Mouse (Mus musculus) MEL (cell line): ENCODE results near the gene Ms4a8a. TPM values are rescaled to one million over a fixed set of nuclear protein-coding genes. Genes with fewer than 3 reads are reported as not detected.

Experiments used
- DNase-seq: peaks from one replicate; pipeline ENCODE4 v3.0.0; 2011; ENCODE audit warnings: low read depth, low spot score
- H3K27ac ChIP-seq: 2 replicates; pipeline ENCODE4 v1.5.1; 2012; ENCODE audit warnings: low read depth, mild to moderate bottlenecking, control low read depth, low read length, moderate library complexity; ENCODE audit not compliant: control insufficient read depth
- H3K27me3 ChIP-seq, 2 experiments: fragments of 150-350 bp in 1 of 2; sonication (generic) in 1 of 2; 2 replicates each; pipeline ENCODE4 v1.6.1; 2012; ENCODE audit warnings: low read length in 2 of 2, mild to moderate bottlenecking in 2 of 2, improper control_type of control experiment in 1 of 2, moderate library complexity in 1 of 2; ENCODE audit not compliant: insufficient read depth in 2 of 2, control insufficient read depth in 1 of 2
- H3K36me3 ChIP-seq, 2 experiments: 2 replicates each; pipeline ENCODE4 v1.6.1; 2012 to 2014; ENCODE audit warnings: low read length in 2 of 2, improper control_type of control experiment in 1 of 2, inconsistent platforms in 1 of 2, mild to moderate bottlenecking in 1 of 2; ENCODE audit not compliant: insufficient read depth in 2 of 2, control insufficient read depth in 1 of 2
- H3K4me1 ChIP-seq, 2 experiments: fragments of 150-350 bp in 1 of 2; sonication (generic) in 1 of 2; 2 replicates each; pipeline ENCODE4 v1.6.1; 2012; ENCODE audit warnings: low read length in 2 of 2, improper control_type of control experiment in 1 of 2, mild to moderate bottlenecking in 1 of 2; ENCODE audit not compliant: insufficient read depth in 2 of 2, control insufficient read depth in 1 of 2
- H3K4me3 ChIP-seq, 2 experiments: fragments of 150-350 bp in 1 of 2; sonication (generic) in 1 of 2; 2 replicates each; pipeline ENCODE4 v1.5.1; 2012; ENCODE audit warnings: low read depth in 2 of 2, low read length in 2 of 2, mild to moderate bottlenecking in 2 of 2, moderate library complexity in 2 of 2, control low read depth in 1 of 2, improper control_type of control experiment in 1 of 2; ENCODE audit not compliant: control insufficient read depth in 1 of 2, insufficient read depth in 1 of 2
- H3K79me2 ChIP-seq: 2 replicates; pipeline ENCODE4 v1.6.1; 2012; ENCODE audit warnings: mild to moderate bottlenecking, low read length, moderate library complexity; ENCODE audit not compliant: control insufficient read depth, poor library complexity, insufficient read depth
- H3K9ac ChIP-seq: 2 replicates; pipeline ENCODE4 v1.6.1; 2012; ENCODE audit warnings: low read depth, mild to moderate bottlenecking, control low read depth, low read length, moderate library complexity; ENCODE audit not compliant: control insufficient read depth, poor library complexity, severe bottlenecking
- H3K9me3 ChIP-seq: fragments of 150-350 bp; sonication (generic); replicated peaks from 2 replicates; pipeline ENCODE4 v1.6.1; 2012; ENCODE audit warnings: mild to moderate bottlenecking, low read length, improper control_type of control experiment, moderate library complexity; ENCODE audit not compliant: insufficient read depth
- CHD2 ChIP-seq: IDR thresholded peaks from 2 replicates; pipeline ENCODE4 v1.6.1; 2011; ENCODE audit warnings: low read length, improper control_type of control experiment
- ELF1 ChIP-seq: IDR thresholded peaks from 2 replicates; pipeline ENCODE4 v1.6.1; 2014; ENCODE audit warnings: low read depth, mild to moderate bottlenecking, inconsistent platforms, low read length, improper control_type of control experiment, moderate library complexity
- ETS1 ChIP-seq: IDR thresholded peaks from 2 replicates; pipeline ENCODE4 v1.6.1; 2012; ENCODE audit warnings: low read depth, mild to moderate bottlenecking, inconsistent platforms, low read length, improper control_type of control experiment, moderate library complexity
- GATA1 ChIP-seq: IDR thresholded peaks from 2 replicates; pipeline ENCODE4 v1.6.1; 2011; ENCODE audit warnings: low read depth, low read length, improper control_type of control experiment
- HCFC1 ChIP-seq: IDR thresholded peaks from 2 replicates; pipeline ENCODE4 v1.6.1; 2012; ENCODE audit warnings: low read depth, mild to moderate bottlenecking, inconsistent platforms, low read length, improper control_type of control experiment, moderate library complexity
- KAT2A ChIP-seq: conservative IDR thresholded peaks from 2 replicates; pipeline ENCODE4 v1.6.1; 2012; ENCODE audit warnings: low read depth, low read length, improper control_type of control experiment, inconsistent platforms
- MAFK ChIP-seq: IDR thresholded peaks from 2 replicates; pipeline ENCODE4 v1.6.1; 2011; ENCODE audit warnings: low read depth, mild to moderate bottlenecking, low read length, improper control_type of control experiment, borderline replicate concordance
- MAX ChIP-seq: IDR thresholded peaks from 2 replicates; pipeline ENCODE4 v1.6.1; 2011; ENCODE audit warnings: low read length, improper control_type of control experiment
- MAZ ChIP-seq: IDR thresholded peaks from 2 replicates; pipeline ENCODE4 v1.6.1; 2012; ENCODE audit warnings: low read depth, mild to moderate bottlenecking, inconsistent platforms, low read length, improper control_type of control experiment
- MXI1 ChIP-seq: IDR thresholded peaks from 2 replicates; pipeline ENCODE4 v1.6.1; 2011; ENCODE audit warnings: mild to moderate bottlenecking, low read depth, low read length, improper control_type of control experiment
- MYB ChIP-seq: IDR thresholded peaks from 2 replicates; pipeline ENCODE4 v1.6.1; 2011; ENCODE audit warnings: mild to moderate bottlenecking, low read depth, low read length, improper control_type of control experiment
- MYC ChIP-seq: IDR thresholded peaks from 2 replicates; pipeline ENCODE4 v1.6.1; 2011; ENCODE audit warnings: low read depth, mild to moderate bottlenecking, low read length, improper control_type of control experiment, moderate library complexity
- NRF1 ChIP-seq: IDR thresholded peaks from 2 replicates; pipeline ENCODE4 v1.6.1; 2014; ENCODE audit warnings: low read depth, mild to moderate bottlenecking, inconsistent platforms, low read length, improper control_type of control experiment, moderate library complexity; ENCODE audit not compliant: poor library complexity, insufficient read depth, severe bottlenecking
- POLR2AphosphoS2 ChIP-seq: IDR thresholded peaks from 2 replicates; pipeline ENCODE4 v1.6.1; 2011; ENCODE audit warnings: low read length, improper control_type of control experiment
- POLR2AphosphoS5 ChIP-seq: IDR thresholded peaks from 2 replicates; pipeline ENCODE4 v1.6.1; 2012; ENCODE audit warnings: low read depth, borderline replicate concordance, mild to moderate bottlenecking, inconsistent platforms, low read length, moderate library complexity, mixed read lengths
- SMC3 ChIP-seq: IDR thresholded peaks from 2 replicates; pipeline ENCODE4 v1.6.1; 2011; ENCODE audit warnings: low read depth, low read length, improper control_type of control experiment
- TAL1 ChIP-seq: IDR thresholded peaks from 2 replicates; pipeline ENCODE4 v1.6.1; 2012; ENCODE audit warnings: mild to moderate bottlenecking, inconsistent platforms, low read length, moderate library complexity, mixed read lengths
- UBTF ChIP-seq: IDR thresholded peaks from 2 replicates; pipeline ENCODE4 v1.6.1; 2012; ENCODE audit warnings: low read depth, mild to moderate bottlenecking, inconsistent platforms, low read length, improper control_type of control experiment, moderate library complexity, borderline replicate concordance; ENCODE audit not compliant: insufficient read depth
- USF2 ChIP-seq, 2 experiments: IDR thresholded peaks; 2 replicates each; pipeline ENCODE4 v1.6.1; 2011 to 2012; ENCODE audit warnings: improper control_type of control experiment in 2 of 2, low read length in 2 of 2, borderline replicate concordance in 1 of 2, inconsistent platforms in 1 of 2, low read depth in 1 of 2, mild to moderate bottlenecking in 1 of 2; ENCODE audit not compliant: insufficient read depth in 1 of 2
- ZC3H11A ChIP-seq: IDR thresholded peaks from 2 replicates; pipeline ENCODE4 v1.6.1; 2012; ENCODE audit warnings: low read depth, mild to moderate bottlenecking, inconsistent platforms, low read length, improper control_type of control experiment
- ZNF384 ChIP-seq: IDR thresholded peaks from 2 replicates; pipeline ENCODE4 v1.6.1; 2012; ENCODE audit warnings: low read depth, mild to moderate bottlenecking, inconsistent platforms, low read length, improper control_type of control experiment
- polyA plus RNA-seq, 2 experiments: library from polyadenylated mRNA; stranded (reverse) in 1 of 2; unstranded in 1 of 2; fragments of >175 nt in 1 of 2; fragments of >200 nt in 1 of 2; gene quantifications; 2 replicates each; pipeline versions ENCODE4 v1.2.1 to v1.2.4; 2012; ENCODE audit warnings: low replicate concordance in 2 of 2, low read depth in 1 of 2; ENCODE audit not compliant: insufficient read length in 2 of 2, insufficient read depth in 1 of 2, missing spikeins in 1 of 2
- total RNA-seq: library from RNA; depleted of rRNA; stranded (reverse); fragments of 300-350 nt; gene quantifications from 2 replicates; pipeline ENCODE4 v1.2.3, GENCODE M21; 2012

Gene Ms4a8a
- total and polyA plus RNA-seq, 3 experiments, result not detected

DNA sequence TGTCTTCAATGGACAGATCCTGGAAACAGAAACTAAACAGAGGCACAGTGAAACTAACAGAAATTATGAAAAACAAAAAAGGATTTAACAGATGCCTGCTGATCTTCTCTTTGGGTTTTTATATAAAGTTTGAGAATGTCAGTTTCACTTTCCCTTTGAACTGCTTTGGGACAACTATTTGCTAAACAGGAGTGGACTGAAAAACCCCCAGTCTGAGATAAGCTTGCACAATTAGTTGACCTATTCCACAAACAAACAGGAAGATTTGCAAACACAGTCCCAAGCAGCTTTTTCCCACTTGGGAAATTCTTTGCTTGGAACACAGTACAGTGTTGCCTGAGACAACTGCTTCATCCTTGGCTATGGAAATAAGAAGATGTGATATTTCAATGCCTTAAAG lies 43.3 kb downstream of the Ms4a8a start:
- Histone ChIP-seq H3K79me2 (no peaks in the 10 kb centered on the region), H3K9ac (no peak overlapping the region), H3K36me3 (no peaks in the 10 kb centered on the region), H3K27me3 (peaks cover 0 to 1% of the 10 kb centered on the region in 2 experiments; a peak in 1 of 4 replicates), H3K9me3 (no peaks in the 10 kb centered on the region), H3K4me3 (no peak overlapping the region), H3K27ac (no peak overlapping the region), H3K4me1 (no peaks in the 10 kb centered on the region)
- no peak for DNase-seq
- TF ChIP-seq POLR2AphosphoS2 (no peak), MYB (no peak), GATA1 (no peak), KAT2A (no peak), USF2 (IDR thresholded peaks at IDR 0.05; ENCODE audit: borderline replicate concordance in 1 of 2, insufficient read depth in 1 of 2, low read depth in 1 of 2, low read length in 2 of 2) (no peak), UBTF (no peak), MAFK (no peak), MAZ (no peak), SMC3 (no peak)

- H3K27me3 ChIP-seq, result no peaks in the 10 kb centered on the region; a peak in 1 of 4 replicates
- no peaks in the 10 kb centered on the region for H3K79me2 ChIP-seq
Measured at GRCm38 (mm10) chr19:11022382-11022781, 58.5 kb downstream of the Ms4a8a start.

DNA sequence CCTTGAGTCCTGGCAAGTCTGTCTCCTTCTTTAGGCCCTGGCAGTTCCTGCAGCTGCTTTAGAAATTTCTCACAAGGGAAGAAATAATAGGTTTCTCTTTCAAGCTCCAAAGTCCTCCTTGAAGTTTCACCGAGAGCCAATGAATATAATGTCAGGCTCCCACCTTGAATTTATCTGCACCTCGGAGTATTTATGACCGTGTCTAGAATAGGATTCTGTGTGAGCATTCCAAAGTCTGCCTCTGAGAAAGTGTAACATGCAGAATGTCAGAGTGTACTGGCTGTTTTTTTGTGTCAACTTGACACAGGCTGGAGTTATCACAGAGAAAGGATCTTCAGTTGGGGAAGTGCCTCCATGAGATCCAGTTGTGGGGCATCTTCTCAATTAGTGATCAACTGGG lies 63.0 kb downstream of the Ms4a8a start, which contains the start of gene Ms4a18:
Gene Ms4a18 (minus strand): TSS at position 141 of the 400 bp plus-strand sequence.
- TF ChIP-seq HCFC1, result no peak
- Histone ChIP-seq H3K9me3 (no peaks in the 10 kb centered on the region), H3K27ac (no peak within 1 kb of the TSS), H3K36me3 (no peaks in the 10 kb centered on the region), H3K79me2 (no peaks in the 10 kb centered on the region), H3K9ac (no peak within 1 kb of the TSS), H3K4me3 (no peak within 1 kb of the TSS), H3K4me1 (no peaks in the 10 kb centered on the region), H3K27me3 (no peaks in the 10 kb centered on the region; a peak in 1 of 4 replicates)
- no peak for DNase-seq

More at GRCm38 (mm10) chr19:11022382-11022781, 58.5 kb downstream of the Ms4a8a start:
- H3K4me1 ChIP-seq, result no peaks in the 10 kb centered on the region
- no peaks in the 10 kb centered on the region for H3K9me3 ChIP-seq
- no peaks in the 10 kb centered on the region for H3K36me3 ChIP-seq
- no peak for DNase-seq
- TF ChIP-seq HCFC1 (no peak), MAX (no peak), MXI1 (no peak), MYC (no peak), ELF1 (no peak), UBTF (no peak), NRF1 (no peak), CHD2 (no peak), ETS1 (no peak), MAZ (no peak), KAT2A (no peak), ZC3H11A (no peak), TAL1 (no peak), POLR2AphosphoS5 (no peak), ZNF384 (no peak)
- H3K27ac ChIP-seq, result no peak overlapping the region
- H3K4me3 ChIP-seq, result no peak overlapping the region
- no peak overlapping the region for H3K9ac ChIP-seq
